Mouse (Mus musculus) ES-Bruce4 (cell line): ENCODE data around the gene 3110082I17Rik.

Experiments
- CTCF ChIP-seq: IDR thresholded peaks from one replicate; pipeline ENCODE4 v1.8.1; 2011; ENCODE audit warnings: low read depth, low read length
- EP300 ChIP-seq: IDR thresholded peaks from 2 replicates; pipeline ENCODE4 v1.6.1; 2011; ENCODE audit warnings: low read depth, low read length; ENCODE audit not compliant: insufficient read depth
- POLR2A ChIP-seq: IDR thresholded peaks from one replicate; pipeline ENCODE4 v1.8.1; 2011; ENCODE audit warnings: low read length; ENCODE audit not compliant: insufficient read depth

GRCm38 (mm10) chr5:139460384-139461067 is at the start of gene 3110082I17Rik:
- TF ChIP-seq POLR2A: no peak
- no peak for TF ChIP-seq CTCF
- TF ChIP-seq EP300: no peak
